Mouse (Mus musculus) CH12.LX (cell line): Measurements from ENCODE around the gene Hpcal1.

ENCODE experiments used
- CHD1 ChIP-seq: IDR thresholded peaks from 2 replicates; pipeline ENCODE4 v1.6.1; 2012; ENCODE audit warnings: low read depth, low read length, improper control_type of control experiment, inconsistent platforms
- CHD2 ChIP-seq: IDR thresholded peaks from 2 replicates; pipeline ENCODE4 v1.6.1; 2011; ENCODE audit warnings: low read length, improper control_type of control experiment
- CTCF ChIP-seq, 2 experiments: IDR thresholded peaks in 1 of 2; conservative IDR thresholded peaks in 1 of 2; 2 replicates each; pipeline ENCODE4 v1.5.1; 2011 to 2012; ENCODE audit warnings: low read depth in 2 of 2, low read length in 2 of 2, improper control_type of control experiment in 1 of 2, inconsistent platforms in 1 of 2, mild to moderate bottlenecking in 1 of 2, moderate library complexity in 1 of 2
- ELF1 ChIP-seq: IDR thresholded peaks from 2 replicates; pipeline ENCODE4 v1.6.1; 2014; ENCODE audit warnings: low read depth, mild to moderate bottlenecking, inconsistent platforms, low read length, improper control_type of control experiment
- EP300 ChIP-seq: IDR thresholded peaks from 2 replicates; pipeline ENCODE4 v1.6.1; 2011; ENCODE audit warnings: low read length, improper control_type of control experiment
- KAT2A ChIP-seq: IDR thresholded peaks from 2 replicates; pipeline ENCODE4 v1.6.1; 2012; ENCODE audit warnings: low read length, improper control_type of control experiment, inconsistent platforms; ENCODE audit not compliant: insufficient replicate concordance
- MAFK ChIP-seq: IDR thresholded peaks from 2 replicates; pipeline ENCODE4 v1.6.1; 2011; ENCODE audit warnings: low read length, improper control_type of control experiment; ENCODE audit not compliant: insufficient replicate concordance
- MYC ChIP-seq: IDR thresholded peaks from 2 replicates; pipeline ENCODE4 v1.6.1; 2011; ENCODE audit warnings: low read depth, mild to moderate bottlenecking, improper control_type of control experiment, low read length
- NELFE ChIP-seq: IDR thresholded peaks from 2 replicates; pipeline ENCODE4 v1.6.1; 2011; ENCODE audit warnings: low read depth, low read length, improper control_type of control experiment
- POLR2A ChIP-seq: IDR thresholded peaks from 2 replicates; pipeline ENCODE4 v1.6.1; 2011; ENCODE audit warnings: low read depth, mild to moderate bottlenecking, improper control_type of control experiment, low read length
- SIN3A ChIP-seq: IDR thresholded peaks from 2 replicates; pipeline ENCODE4 v1.6.1; 2012; ENCODE audit warnings: low read length, improper control_type of control experiment, inconsistent platforms
- TCF12 ChIP-seq: IDR thresholded peaks from 2 replicates; pipeline ENCODE4 v1.6.1; 2014; ENCODE audit warnings: low read depth, mild to moderate bottlenecking, inconsistent platforms, low read length, improper control_type of control experiment
- UBTF ChIP-seq: IDR thresholded peaks from 2 replicates; pipeline ENCODE4 v1.6.1; 2012; ENCODE audit warnings: low read depth, mild to moderate bottlenecking, inconsistent platforms, low read length, improper control_type of control experiment, moderate library complexity

GRCm38 (mm10) chr12:17723182-17723570, 32.5 kb downstream of the Hpcal1 start:
- TF ChIP-seq KAT2A (no peak), MAFK (no peak), CTCF (conservative IDR thresholded peaks at IDR 0.05 in 1 of 2, IDR thresholded peaks at IDR 0.05 in 1 of 2; ENCODE audit: low read depth in 2 of 2, low read length in 2 of 2) (no peak), POLR2A (no peak), SIN3A (no peak), EP300 (no peak), ELF1 (no peak), CHD1 (no peak), MYC (no peak), TCF12 (no peak), CHD2 (no peak), UBTF (no peak), NELFE (no peak)
